Mouse (Mus musculus): Measurements from ENCODE around the gene Cdh23. TPM values are rescaled to one million over a fixed set of nuclear protein-coding genes. Genes with fewer than 3 reads are reported as not detected.

Gene Cdh23
- polyA plus RNA-seq, 1 experiment from 2014 or later = 0.44 TPM

- H3K4me3 ChIP-seq (replicated peaks) = no peak overlapping the region
- no peaks in the 10 kb centered on the region for H3K9me3 ChIP-seq
- H3K27ac ChIP-seq = no peak overlapping the region
- 0 out of 2 replicates have a peak, but pooled peaks cover 4% of the 10 kb centered on the region for H3K4me1 ChIP-seq (replicated peaks)
- 55% methylated on average over 3 of the region's 3 CpGs for WGBS
- no peaks in the 10 kb centered on the region for H3K36me3 ChIP-seq
- H3K4me2 ChIP-seq (replicated peaks) = no peak overlapping the region
- H3K9ac ChIP-seq = no peak overlapping the region
- ATAC-seq = no peak
- H3K27me3 ChIP-seq (replicated peaks) = no peaks in the 10 kb centered on the region
These were observed 71.3 kb downstream of the Cdh23 start for GRCm38 (mm10) chr10:60624945-60625344.

- Histone ChIP-seq H3K4me3 (replicated peaks) (no peak overlapping the region), H3K36me3 (no peaks in the 10 kb centered on the region), H3K9ac (no peak overlapping the region), H3K4me2 (replicated peaks) (no peak overlapping the region), H3K27me3 (replicated peaks) (no peaks in the 10 kb centered on the region), H3K27ac (no peak overlapping the region), H3K9me3 (no peaks in the 10 kb centered on the region), H3K4me1 (replicated peaks) (0 out of 2 replicates have a peak, but pooled peaks cover 4% of the 10 kb centered on the region)
- WGBS = 38% methylated on average over 14 of the region's 14 CpGs
- ATAC-seq = no peak
These were observed 72.0 kb downstream of the Cdh23 start for GRCm38 (mm10) chr10:60624217-60624708.

GRCm38 (mm10) chr10:60622836-60623235 is 73.5 kb downstream of the Cdh23 start:
- Histone ChIP-seq H3K9ac (no peak overlapping the region), H3K4me3 (replicated peaks) (no peak overlapping the region), H3K36me3 (no peaks in the 10 kb centered on the region), H3K27ac (no peak overlapping the region), H3K4me2 (replicated peaks) (no peak overlapping the region), H3K27me3 (replicated peaks) (no peaks in the 10 kb centered on the region), H3K9me3 (no peaks in the 10 kb centered on the region), H3K4me1 (replicated peaks) (0 out of 2 replicates have a peak, but pooled peaks cover 4% of the 10 kb centered on the region)
- 62% methylated on average over 12 of the region's 12 CpGs for WGBS
- no peak for ATAC-seq

GRCm38 (mm10) chr10:60621470-60622170 is 74.7 kb downstream of the Cdh23 start:
- H3K4me1 ChIP-seq (replicated peaks) = 0 out of 2 replicates have a peak, but pooled peaks cover 4% of the 10 kb centered on the region
- H3K4me2 ChIP-seq (replicated peaks) = no peak overlapping the region
- no peak overlapping the region for H3K27ac ChIP-seq
- no peak overlapping the region for H3K9ac ChIP-seq
- 86% methylated on average over 8 of the region's 8 CpGs for WGBS
- H3K9me3 ChIP-seq = no peaks in the 10 kb centered on the region
- H3K36me3 ChIP-seq = no peaks in the 10 kb centered on the region
- H3K27me3 ChIP-seq (replicated peaks) = no peaks in the 10 kb centered on the region
- no peak overlapping the region for H3K4me3 ChIP-seq (replicated peaks)
- ATAC-seq = no peak

GRCm38 (mm10) chr10:60615898-60616297 is 80.4 kb downstream of the Cdh23 start:
- Histone ChIP-seq H3K4me1 (replicated peaks) (no peaks in the 10 kb centered on the region), H3K9me3 (no peaks in the 10 kb centered on the region), H3K4me3 (replicated peaks) (no peak overlapping the region), H3K36me3 (no peaks in the 10 kb centered on the region), H3K27me3 (replicated peaks) (no peaks in the 10 kb centered on the region; the same call in 1 of the 2 replicates), H3K27ac (no peak overlapping the region), H3K9ac (no peak overlapping the region), H3K4me2 (replicated peaks) (no peak overlapping the region)
- ATAC-seq = no peak
- 54% methylated on average over 5 of the region's 5 CpGs for WGBS

GRCm38 (mm10) chr10:60612893-60613292 is 83.4 kb downstream of the Cdh23 start:
- no peak overlapping the region for H3K9ac ChIP-seq
- H3K9me3 ChIP-seq = no peaks in the 10 kb centered on the region
- no peaks in the 10 kb centered on the region for H3K36me3 ChIP-seq
- no peak overlapping the region for H3K4me2 ChIP-seq (replicated peaks)
- 25% methylated on average over 5 of the region's 5 CpGs for WGBS
- ATAC-seq = no peak
- H3K27ac ChIP-seq = no peak overlapping the region
- no peak overlapping the region for H3K4me3 ChIP-seq (replicated peaks)
- H3K27me3 ChIP-seq (replicated peaks) = no peaks in the 10 kb centered on the region; the same call in 1 of the 2 replicates
- H3K4me1 ChIP-seq (replicated peaks) = no peaks in the 10 kb centered on the region

- Histone ChIP-seq H3K36me3 (no peaks in the 10 kb centered on the region), H3K27me3 (replicated peaks) (no peaks in the 10 kb centered on the region), H3K9me3 (no peaks in the 10 kb centered on the region), H3K4me3 (replicated peaks) (no peak overlapping the region), H3K4me2 (replicated peaks) (no peak overlapping the region), H3K9ac (no peak overlapping the region), H3K4me1 (replicated peaks) (no peaks in the 10 kb centered on the region), H3K27ac (no peak overlapping the region)
- 59% methylated on average over 5 of the region's 5 CpGs for WGBS
- no peak for ATAC-seq
These were observed 89.1 kb downstream of the Cdh23 start for GRCm38 (mm10) chr10:60607166-60607565.

GRCm38 (mm10) chr10:60606661-60607060 is 89.6 kb downstream of the Cdh23 start:
- no peak for ATAC-seq
- Histone ChIP-seq H3K9ac (no peak overlapping the region), H3K9me3 (no peaks in the 10 kb centered on the region), H3K4me2 (replicated peaks) (no peak overlapping the region), H3K27me3 (replicated peaks) (no peaks in the 10 kb centered on the region), H3K36me3 (no peaks in the 10 kb centered on the region), H3K4me3 (replicated peaks) (no peak overlapping the region), H3K27ac (no peak overlapping the region), H3K4me1 (replicated peaks) (0 out of 2 replicates have a peak, but pooled peaks cover 2% of the 10 kb centered on the region)
- WGBS = 87% methylated on average over 6 of the region's 6 CpGs

- Histone ChIP-seq H3K36me3 (no peaks in the 10 kb centered on the region), H3K9ac (no peak overlapping the region), H3K9me3 (no peaks in the 10 kb centered on the region), H3K4me1 (replicated peaks) (0 out of 2 replicates have a peak, but pooled peaks cover 2% of the 10 kb centered on the region), H3K27me3 (replicated peaks) (no peaks in the 10 kb centered on the region), H3K4me2 (replicated peaks) (no peak overlapping the region), H3K4me3 (replicated peaks) (no peak overlapping the region), H3K27ac (no peak overlapping the region)
- peak; percentile 77 for ATAC-seq
- 28% methylated on average over 11 of the region's 11 CpGs for WGBS
These were observed 94.1 kb downstream of the Cdh23 start for GRCm38 (mm10) chr10:60602235-60602634.

- H3K4me1 ChIP-seq (replicated peaks) = 0 out of 2 replicates have a peak, but pooled peaks cover 3% of the 10 kb centered on the region
- no peak overlapping the region for H3K27ac ChIP-seq
- no peaks in the 10 kb centered on the region for H3K36me3 ChIP-seq
- ATAC-seq = no peak
- no peaks in the 10 kb centered on the region for H3K27me3 ChIP-seq (replicated peaks)
- no peak overlapping the region for H3K9ac ChIP-seq
- no peaks in the 10 kb centered on the region for H3K9me3 ChIP-seq
- H3K4me3 ChIP-seq (replicated peaks) = no peak overlapping the region
- WGBS = 80% methylated on average over 6 of the region's 6 CpGs
- H3K4me2 ChIP-seq (replicated peaks) = no peak overlapping the region
These were observed 101.1 kb downstream of the Cdh23 start for GRCm38 (mm10) chr10:60595166-60595565.

GRCm38 (mm10) chr10:60592881-60593575 is 103.3 kb downstream of the Cdh23 start:
- Histone ChIP-seq H3K9me3 (no peaks in the 10 kb centered on the region), H3K9ac (no peak overlapping the region; the same call in 1 of the 2 replicates), H3K4me2 (replicated peaks) (peak overlapping the region; percentile 37), H3K36me3 (no peaks in the 10 kb centered on the region), H3K27ac (no peak overlapping the region), H3K4me3 (replicated peaks) (no peak overlapping the region), H3K4me1 (replicated peaks) (0 out of 2 replicates have a peak, but pooled peaks cover 3% of the 10 kb centered on the region), H3K27me3 (replicated peaks) (no peaks in the 10 kb centered on the region)
- WGBS = 17% methylated on average over 22 of the region's 22 CpGs
- peak; percentile 54 for ATAC-seq

GRCm38 (mm10) chr10:60591281-60591680 is 105.0 kb downstream of the Cdh23 start:
- WGBS = 85% methylated on average over 1 of the region's 1 CpGs
- no peaks in the 10 kb centered on the region for H3K36me3 ChIP-seq
- H3K4me1 ChIP-seq (replicated peaks) = 0 out of 2 replicates have a peak, but pooled peaks cover 3% of the 10 kb centered on the region
- H3K27me3 ChIP-seq (replicated peaks) = no peaks in the 10 kb centered on the region
- H3K9ac ChIP-seq = no peak overlapping the region
- H3K4me2 ChIP-seq (replicated peaks) = no peak overlapping the region
- no peak overlapping the region for H3K27ac ChIP-seq
- ATAC-seq = no peak
- no peak overlapping the region for H3K4me3 ChIP-seq (replicated peaks)
- no peaks in the 10 kb centered on the region for H3K9me3 ChIP-seq

Measured in intestine, embryonic 15.5 days (tissue).